Mouse (Mus musculus) olfactory bulb, adult 2 months (tissue): ENCODE measurements at regions not wholly inside any gene's neighbourhood (a gene's known extent, or its start where the extent isn't known, plus 50 kb on each side); places are given as distances from the start of the nearest gene placed in this dataset.

Source experiments
- CTCF ChIP-seq: fragments of 200-500 bp; IDR thresholded peaks from 2 replicates; pipeline ENCODE4 v1.5.1; 2012; ENCODE audit warnings: low read depth, mild to moderate bottlenecking, low read length, moderate library complexity; ENCODE audit not compliant: insufficient read depth
- POLR2A ChIP-seq: fragments of 200-500 bp; IDR thresholded peaks from 2 replicates; pipeline ENCODE4 v1.6.1; 2012; ENCODE audit warnings: mild to moderate bottlenecking, low read depth, low read length, moderate library complexity; ENCODE audit not compliant: insufficient read depth

DNA sequence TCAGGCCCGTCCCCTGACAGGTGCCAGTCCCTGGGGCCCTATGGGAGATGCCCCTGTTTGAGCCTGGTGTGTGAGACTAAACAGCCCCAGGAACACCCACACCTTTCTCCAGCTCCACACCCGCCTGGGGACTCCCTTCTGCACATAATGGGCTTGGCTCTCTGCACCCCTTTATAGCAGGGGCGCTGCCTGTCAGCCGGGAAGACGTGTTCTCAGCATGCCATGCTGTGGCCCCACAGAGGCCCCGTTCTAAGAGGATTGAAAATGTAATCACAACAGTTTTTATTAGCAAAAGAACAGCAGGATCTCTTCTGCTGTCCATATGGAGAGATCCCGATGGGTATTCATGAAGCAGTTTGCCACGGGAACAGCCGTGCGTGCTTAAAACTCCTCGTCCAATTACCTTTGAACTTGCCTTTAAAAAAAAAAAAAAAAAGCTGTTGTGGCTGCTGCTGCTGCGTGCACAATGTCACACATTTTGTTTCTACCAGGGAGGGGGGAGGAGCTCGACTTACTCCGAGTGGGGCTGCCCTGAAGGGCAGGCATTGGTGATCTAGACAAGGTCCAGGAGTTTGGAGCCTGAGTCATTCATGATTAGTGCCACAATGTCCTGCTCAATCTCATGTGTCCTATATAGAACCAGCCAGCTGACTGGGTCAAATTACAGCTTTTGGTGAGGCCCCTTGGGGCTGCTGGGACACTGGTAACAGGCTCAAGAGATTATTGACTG lies 119.7 kb downstream of the Rps24 start:
- TF ChIP-seq POLR2A, result no peak
- TF ChIP-seq CTCF, result no peak
